Mouse (Mus musculus): Measurements from ENCODE around the gene Rcsd1. TPM values are rescaled to one million over a fixed set of nuclear protein-coding genes. Genes with fewer than 3 reads are reported as not detected.
A peak's percentile ranks its signal among the peaks of the same experiment; 100 is the strongest.

Rcsd1 gene
- polyA plus RNA-seq, 1 experiment from 2014 or later = 15.0 TPM

DNA sequence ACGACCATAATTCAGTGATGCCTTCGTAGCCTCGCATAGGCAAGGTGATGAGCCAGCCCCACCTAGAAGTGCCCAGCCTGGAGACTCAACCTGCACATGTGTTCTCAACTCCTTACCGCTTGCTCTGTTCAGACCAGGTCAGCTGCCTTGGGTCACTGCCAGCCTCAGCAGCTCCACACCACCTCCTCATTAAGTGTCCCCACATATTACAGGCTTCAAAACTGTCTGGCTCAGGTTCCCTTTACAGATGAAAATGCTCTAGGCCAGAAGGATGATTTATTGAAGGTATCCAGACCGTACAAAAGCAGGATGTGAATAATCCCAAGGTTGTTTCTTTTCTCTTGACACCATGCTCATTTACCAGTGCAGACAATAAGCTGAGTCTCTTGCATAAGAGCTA is 83.7 kb downstream of the Rcsd1 start:
- H3K36me3 ChIP-seq (replicated peaks; ENCODE audit: insufficient read depth, low read length) = no peaks in the 10 kb centered on the region
- no peaks in the 10 kb centered on the region for H3K9me3 ChIP-seq (ENCODE audit: low read length)
- no peak overlapping the region for H3K9ac ChIP-seq (replicated peaks)
- H3K27ac ChIP-seq (ENCODE audit: low read depth) = peak overlapping the region; percentile 31; the same call in 1 of the 2 replicates
- DNase-seq = no peak
- WGBS (ENCODE audit: insufficient replicate concordance) = 70% methylated on average over 5 of the region's 5 CpGs
- TF ChIP-seq EP300 (IDR thresholded peaks at IDR 0.05; ENCODE audit: low read depth) (no peak), CTCF (IDR thresholded peaks at IDR 0.05; ENCODE audit: low read depth) (no peak)
- H3K27me3 ChIP-seq (ENCODE audit: insufficient read depth, low read length) = no peaks in the 10 kb centered on the region
- H3K4me2 ChIP-seq (ENCODE audit: low read depth, low read length) = no peak overlapping the region
- no peak overlapping the region for H3K4me3 ChIP-seq (ENCODE audit: low read depth, low read length)
- H3K4me1 ChIP-seq (ENCODE audit: insufficient read depth) = peaks cover 21% of the 10 kb centered on the region
- ATAC-seq = no peak

- DNase-seq (no peak), ATAC-seq (no peak)
- Histone ChIP-seq H3K4me2 (ENCODE audit: low read depth, low read length) (no peak overlapping the region), H3K9me3 (ENCODE audit: low read length) (no peaks in the 10 kb centered on the region), H3K4me1 (ENCODE audit: insufficient read depth) (peaks cover 17% of the 10 kb centered on the region), H3K36me3 (replicated peaks; ENCODE audit: insufficient read depth, low read length) (no peaks in the 10 kb centered on the region), H3K27ac (ENCODE audit: low read depth) (no peak overlapping the region), H3K27me3 (ENCODE audit: insufficient read depth, low read length) (no peaks in the 10 kb centered on the region), H3K4me3 (ENCODE audit: low read depth, low read length) (no peak overlapping the region), H3K9ac (replicated peaks) (no peak overlapping the region)
- WGBS (ENCODE audit: insufficient replicate concordance) = 75% methylated on average over 5 of the region's 5 CpGs
- TF ChIP-seq EP300 (IDR thresholded peaks at IDR 0.05; ENCODE audit: low read depth) (no peak), CTCF (IDR thresholded peaks at IDR 0.05; ENCODE audit: low read depth) (no peak)
Observed at GRCm38 (mm10) chr1:165625058-165625457, 84.5 kb downstream of the Rcsd1 start.

- no peaks in the 10 kb centered on the region for H3K27me3 ChIP-seq (ENCODE audit: insufficient read depth, low read length)
- peaks cover 16% of the 10 kb centered on the region for H3K4me1 ChIP-seq (ENCODE audit: insufficient read depth)
- DNase-seq = no peak
- no peaks in the 10 kb centered on the region for H3K36me3 ChIP-seq (replicated peaks; ENCODE audit: insufficient read depth, low read length)
- no peak for ATAC-seq
- no peak overlapping the region for H3K4me3 ChIP-seq (ENCODE audit: low read depth, low read length)
- no peak overlapping the region for H3K9ac ChIP-seq (replicated peaks)
- no peak overlapping the region for H3K4me2 ChIP-seq (ENCODE audit: low read depth, low read length)
- whole genome bisulfite sequencing (ENCODE audit: insufficient replicate concordance) = 61% methylated on average over 9 of the region's 9 CpGs
- no peaks in the 10 kb centered on the region for H3K9me3 ChIP-seq (ENCODE audit: low read length)
- H3K27ac ChIP-seq (ENCODE audit: low read depth) = peak overlapping the region; percentile 96
- TF ChIP-seq CTCF (IDR thresholded peaks at IDR 0.05; ENCODE audit: low read depth) (no peak), EP300 (IDR thresholded peaks at IDR 0.05; ENCODE audit: low read depth) (no peak)
Observed at GRCm38 (mm10) chr1:165618201-165618624, 91.3 kb downstream of the Rcsd1 start.

DNA sequence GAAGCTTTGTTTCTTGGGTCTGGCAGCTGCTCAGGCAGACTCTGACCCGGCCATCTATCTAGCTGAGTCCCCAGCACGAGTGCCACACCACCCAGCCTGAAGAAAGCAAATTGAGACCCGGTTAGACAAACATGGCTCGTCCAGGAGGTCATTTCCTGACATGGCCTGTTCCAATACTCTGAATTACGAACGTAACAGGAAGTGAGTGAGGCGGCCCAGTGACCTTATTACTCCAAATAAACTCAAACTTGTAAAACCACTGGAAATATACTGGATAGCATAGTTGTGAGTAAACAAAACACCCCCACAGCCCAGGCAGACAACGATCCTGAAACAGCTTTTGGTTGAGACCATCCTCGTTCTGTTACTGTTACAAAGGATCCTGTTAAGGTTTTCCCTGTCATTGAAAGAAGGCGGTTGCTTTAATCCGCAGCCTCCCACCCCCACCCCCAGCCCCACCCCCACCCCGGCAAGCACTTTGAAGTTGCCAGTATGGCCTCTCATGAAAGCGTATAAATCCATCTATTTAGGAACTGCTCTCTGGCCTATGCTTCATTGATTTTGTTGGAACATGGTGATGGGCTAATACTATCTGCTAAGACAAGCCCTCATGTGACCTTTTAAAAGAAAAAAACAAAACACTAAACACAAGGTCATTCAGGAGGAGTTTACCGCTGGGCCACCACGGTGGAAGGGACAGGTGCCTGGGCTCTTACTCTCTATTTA is 92.2 kb downstream of the Rcsd1 start:
- Histone ChIP-seq H3K9me3 (ENCODE audit: low read length) (no peaks in the 10 kb centered on the region), H3K9ac (replicated peaks) (peak overlapping the region; percentile 28; the same call in 1 of the 2 replicates), H3K4me3 (ENCODE audit: low read depth, low read length) (no peak overlapping the region), H3K27ac (ENCODE audit: low read depth) (peak overlapping the region; percentile 96), H3K4me1 (ENCODE audit: insufficient read depth) (peaks cover 16% of the 10 kb centered on the region), H3K36me3 (replicated peaks; ENCODE audit: insufficient read depth, low read length) (no peaks in the 10 kb centered on the region), H3K27me3 (ENCODE audit: insufficient read depth, low read length) (no peaks in the 10 kb centered on the region), H3K4me2 (ENCODE audit: low read depth, low read length) (peak overlapping the region; percentile 34; the same call in 1 of the 2 replicates)
- DNase-seq (peak; percentile 52), ATAC-seq (peak; percentile 89)
- 27% methylated on average over 15 of the region's 15 CpGs for WGBS (ENCODE audit: insufficient replicate concordance)
- TF ChIP-seq EP300 (IDR thresholded peaks at IDR 0.05; ENCODE audit: low read depth) (peak; percentile 11; the same call in 1 of the 2 replicates), CTCF (IDR thresholded peaks at IDR 0.05; ENCODE audit: low read depth) (no peak)

- peaks cover 16% of the 10 kb centered on the region for H3K4me1 ChIP-seq (ENCODE audit: insufficient read depth)
- H3K4me3 ChIP-seq (ENCODE audit: low read depth, low read length) = no peak overlapping the region
- peak overlapping the region; percentile 28; the same call in 1 of the 2 replicates for H3K9ac ChIP-seq (replicated peaks)
- DNase-seq (no peak), ATAC-seq (peak; percentile 73)
- no peaks in the 10 kb centered on the region for H3K9me3 ChIP-seq (ENCODE audit: low read length)
- H3K27ac ChIP-seq (ENCODE audit: low read depth) = peak overlapping the region; percentile 96
- peak; percentile 46 for TF ChIP-seq EP300 (IDR thresholded peaks at IDR 0.05; ENCODE audit: low read depth)
- no peak for TF ChIP-seq CTCF (IDR thresholded peaks at IDR 0.05; ENCODE audit: low read depth)
- H3K27me3 ChIP-seq (ENCODE audit: insufficient read depth, low read length) = no peaks in the 10 kb centered on the region
- peak overlapping the region; percentile 34; the same call in 1 of the 2 replicates for H3K4me2 ChIP-seq (ENCODE audit: low read depth, low read length)
- 34% methylated on average over 7 of the region's 7 CpGs for WGBS (ENCODE audit: insufficient replicate concordance)
- no peaks in the 10 kb centered on the region for H3K36me3 ChIP-seq (replicated peaks; ENCODE audit: insufficient read depth, low read length)
Observed at GRCm38 (mm10) chr1:165616652-165617051, 92.9 kb downstream of the Rcsd1 start.

DNA sequence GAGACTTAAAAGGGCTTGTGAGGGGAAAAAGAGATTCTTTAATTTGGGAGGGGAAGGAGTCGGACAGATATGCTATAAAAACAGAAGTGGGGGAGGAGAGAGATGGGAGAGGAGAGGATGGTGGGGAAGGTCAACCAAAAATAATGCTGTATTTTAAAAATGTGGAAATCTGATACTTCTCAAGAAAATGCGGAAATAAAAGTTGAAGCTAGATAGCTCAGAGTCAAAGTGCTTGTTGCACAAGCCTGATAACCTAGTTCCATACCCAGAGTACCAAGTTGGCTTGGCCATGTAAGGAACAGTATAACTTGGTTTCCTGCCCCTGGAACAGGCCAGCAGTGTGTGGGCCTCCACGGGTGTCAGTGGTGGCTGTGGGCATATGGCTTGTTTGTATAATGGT is 94.8 kb downstream of the Rcsd1 start:
- no peak for TF ChIP-seq CTCF (IDR thresholded peaks at IDR 0.05; ENCODE audit: low read depth)
- no peak for TF ChIP-seq EP300 (IDR thresholded peaks at IDR 0.05; ENCODE audit: low read depth)
- Histone ChIP-seq H3K4me2 (ENCODE audit: low read depth, low read length) (no peak overlapping the region), H3K4me3 (ENCODE audit: low read depth, low read length) (no peak overlapping the region), H3K27ac (ENCODE audit: low read depth) (no peak overlapping the region), H3K27me3 (ENCODE audit: insufficient read depth, low read length) (no peaks in the 10 kb centered on the region), H3K9ac (replicated peaks) (no peak overlapping the region), H3K36me3 (replicated peaks; ENCODE audit: insufficient read depth, low read length) (no peaks in the 10 kb centered on the region), H3K9me3 (ENCODE audit: low read length) (no peaks in the 10 kb centered on the region), H3K4me1 (ENCODE audit: insufficient read depth) (peaks cover 16% of the 10 kb centered on the region)
- WGBS (ENCODE audit: insufficient replicate concordance) = 82% methylated on average over 3 of the region's 3 CpGs
- no peak for ATAC-seq
- DNase-seq = no peak

Measured in liver, postnatal 0 days (tissue).